Mouse (Mus musculus) adrenal gland, postnatal 14 days (tissue): ENCODE results near the gene Dlg4. TPM values are rescaled to one million over a fixed set of nuclear protein-coding genes. Genes with fewer than 3 reads are reported as not detected.

ENCODE experiments used
- microRNA-seq, 2 experiments: library from miRNA; unstranded; fragments of <30 nt; microRNA quantifications; one replicate each; pipeline ENCODE4 v1.2.0; 2021
- total RNA-seq: library from RNA; stranded (reverse); gene quantifications from 2 replicates; pipeline ENCODE4 v1.2.3, GENCODE M21; 2021

The Dlg4 gene
- total RNA-seq, 1 experiment from 2014 or later = 31.9 TPM

Small RNA genes within 50 kb of the gene (microRNA-seq; reads per million reads assigned to microRNA genes)
- gene Gm44349 (0.38 to 0.85 reads per million in 2 experiments), gene Mir324 (2,375 to 3,180 reads per million in 2 experiments)

Other genes with a start within 250 kb of the Dlg4 start
- 2.4 and 3.2 TPM in 2 replicates for gene Chrnb1, start 221.0 kb upstream of the Dlg4 start, total RNA-seq
- gene Fgf11, start 215.1 kb upstream of the Dlg4 start, total RNA-seq = 3.5 and 3.8 TPM in 2 replicates
- 0.74 and 1.1 TPM in 2 replicates for gene Tmem102, start 211.3 kb upstream of the Dlg4 start, total RNA-seq
- gene Gm39566, start 201.6 kb upstream of the Dlg4 start, total RNA-seq = not detected in 2 replicates
- gene Spem2, start 198.5 kb upstream of the Dlg4 start, total RNA-seq = not detected in 2 replicates
- 0.38 TPM in 1 of 2 replicates, not detected in the other for gene Spem1, start 194.8 kb upstream of the Dlg4 start, total RNA-seq
- 17.6 and 20.6 TPM in 2 replicates for gene Nlgn2, start 179.2 kb upstream of the Dlg4 start, total RNA-seq
- 114 and 128 TPM in 2 replicates for gene Tmem256, start 178.4 kb upstream of the Dlg4 start, total RNA-seq
- gene Plscr3, start 170.6 kb upstream of the Dlg4 start, total RNA-seq = 50.5 and 51.3 TPM in 2 replicates
- gene Tnk1, start 158.2 kb upstream of the Dlg4 start, total RNA-seq = 0.30 TPM in 1 of 2 replicates, not detected in the other
- not detected in 2 replicates for gene Tmem95, start 138.9 kb upstream of the Dlg4 start, total RNA-seq
- 4.1 and 4.4 TPM in 2 replicates for gene Kctd11, start 135.5 kb upstream of the Dlg4 start, total RNA-seq
- 2.1 and 14.4 TPM in 2 replicates for gene Acap1, start 121.4 kb upstream of the Dlg4 start, total RNA-seq
- 1.8 and 2.1 TPM in 2 replicates for gene 2810408A11Rik, start 116.0 kb upstream of the Dlg4 start, total RNA-seq
- 45.9 and 48.8 TPM in 2 replicates for gene Neurl4, start 115.9 kb upstream of the Dlg4 start, total RNA-seq
- 52.3 and 57.3 TPM in 2 replicates for gene Gps2, start 103.1 kb upstream of the Dlg4 start, total RNA-seq
- gene Eif5a, start 95.0 kb upstream of the Dlg4 start, total RNA-seq = 616 and 636 TPM in 2 replicates
- 27.3 and 39.6 TPM in 2 replicates for gene Ybx2, start 81.1 kb upstream of the Dlg4 start, total RNA-seq
- 65.2 and 78.7 TPM in 2 replicates for gene Slc2a4, start 68.8 kb upstream of the Dlg4 start, total RNA-seq
- gene Cldn7, start 52.2 kb upstream of the Dlg4 start, total RNA-seq = 1.1 TPM in 1 of 2 replicates, not detected in the other
- gene Ctdnep1, start 35.8 kb upstream of the Dlg4 start, total RNA-seq = 128 and 129 TPM in 2 replicates
- gene Elp5, start 34.4 kb upstream of the Dlg4 start, total RNA-seq = 65.2 and 73.2 TPM in 2 replicates
- gene Gabarap, start 25.8 kb upstream of the Dlg4 start, total RNA-seq = 344 and 351 TPM in 2 replicates
- gene Phf23, start 21.2 kb upstream of the Dlg4 start, total RNA-seq = 47.3 and 53.2 TPM in 2 replicates
- gene Dvl2, start 16.3 kb upstream of the Dlg4 start, total RNA-seq = 16.0 and 23.1 TPM in 2 replicates
- gene Acadvl, start 1.5 kb upstream of the Dlg4 start, total RNA-seq = 1,177 and 1,207 TPM in 2 replicates
- 2.2 and 47.3 TPM in 2 replicates for gene Asgr1, start 37.1 kb downstream of the Dlg4 start, total RNA-seq
- 1.9 and 30.0 TPM in 2 replicates for gene Asgr2, start 75.7 kb downstream of the Dlg4 start, total RNA-seq
- gene Mgl2, start 113.4 kb downstream of the Dlg4 start, total RNA-seq = 1.8 and 3.3 TPM in 2 replicates
- 4.2 and 8.2 TPM in 2 replicates for gene Clec10a, start 139.3 kb downstream of the Dlg4 start, total RNA-seq
- gene Slc16a11, start 195.8 kb downstream of the Dlg4 start, total RNA-seq = 0.53 and 0.96 TPM in 2 replicates
- 5.3 and 5.6 TPM in 2 replicates for gene Slc16a13, start 204.1 kb downstream of the Dlg4 start, total RNA-seq
- 27.0 and 28.1 TPM in 2 replicates for gene Bcl6b, start 212.9 kb downstream of the Dlg4 start, total RNA-seq
- gene 0610010K14Rik, start 221.0 kb downstream of the Dlg4 start, total RNA-seq = 55.7 and 62.4 TPM in 2 replicates
- gene Gm21988, start 222.9 kb downstream of the Dlg4 start, total RNA-seq = 3.6 and 5.4 TPM in 2 replicates
- 215 and 239 TPM in 2 replicates for gene Rnasek, start 222.9 kb downstream of the Dlg4 start, total RNA-seq
- 1.7 and 2.0 TPM in 2 replicates for gene Alox12, start 238.4 kb downstream of the Dlg4 start, total RNA-seq